Mouse (Mus musculus) hindbrain, embryonic 11.5 days (tissue): ENCODE results near the gene Map3k20. TPM values are rescaled to one million over a fixed set of nuclear protein-coding genes. Genes with fewer than 3 reads are reported as not detected.

ENCODE experiments used
- ATAC-seq: fragments of 200-750 bp; cut with Nextera tagmentation; 2 replicates; pipeline ENCODE4 v1.8.0; 2017; ENCODE audit warnings: mild to moderate bottlenecking, moderate TSS enrichment, moderate library complexity; ENCODE audit not compliant: low FRiP score
- DNase-seq: peaks from one replicate; pipeline ENCODE4 v3.0.0-alpha.2; 2015; ENCODE audit warnings: low spot score
- H3K27ac ChIP-seq: fragments of 300-500 bp; sonication (generic); 2 replicates; pipeline ENCODE4 v1.5.1; 2014; ENCODE audit warnings: mild to moderate bottlenecking, low read depth, low read length
- H3K27me3 ChIP-seq: fragments of 300-500 bp; sonication (generic); 2 replicates; pipeline ENCODE4 v1.6.1; 2014; ENCODE audit warnings: mild to moderate bottlenecking, low read length, moderate library complexity, mixed read lengths; ENCODE audit not compliant: control insufficient read depth, insufficient read depth
- H3K36me3 ChIP-seq: fragments of 300-500 bp; sonication (generic); 2 replicates; pipeline ENCODE4 v1.6.1; 2014; ENCODE audit warnings: mild to moderate bottlenecking, low read length, moderate library complexity, mixed read lengths; ENCODE audit not compliant: control insufficient read depth, insufficient read depth
- H3K4me1 ChIP-seq: fragments of 300-500 bp; sonication (generic); replicated peaks from 2 replicates; pipeline ENCODE4 v1.6.1; 2014; ENCODE audit warnings: low read length, mixed read lengths; ENCODE audit not compliant: control insufficient read depth, insufficient read depth
- H3K4me2 ChIP-seq: fragments of 300-500 bp; sonication (generic); replicated peaks from 2 replicates; pipeline ENCODE4 v1.6.1; 2014; ENCODE audit warnings: mild to moderate bottlenecking, low read depth, low read length
- H3K4me3 ChIP-seq: fragments of 300-500 bp; sonication (generic); 2 replicates; pipeline ENCODE4 v1.5.1; 2014; ENCODE audit warnings: low read depth, low read length
- H3K9ac ChIP-seq: fragments of 300-500 bp; sonication (generic); 2 replicates; pipeline ENCODE4 v1.6.1; 2014; ENCODE audit warnings: low read depth, low read length
- H3K9me3 ChIP-seq: fragments of 300-500 bp; sonication (generic); 2 replicates; pipeline ENCODE4 v1.6.1; 2016; ENCODE audit warnings: low read length; ENCODE audit not compliant: control insufficient read depth
- WGBS: fragments of 180-500 bp; shearing (Covaris S2); extraction: QIAGEN DNeasy Blood & Tissue Kit; methylation state at CpG from one replicate; pipeline ENCODE4 v1.1.7; 2014; 5-methylcytosine and 5-hydroxymethylcytosine counted together
- polyA plus RNA-seq: library from polyadenylated mRNA; unstranded; fragments of >200 nt; fragmentation: Nextera tagmentation; extraction: Ambion mirVana; gene quantifications from 2 replicates; pipeline ENCODE4 v1.2.1, GENCODE M21; 2014

Gene Map3k20
- polyA plus RNA-seq, 1 experiment from 2014 or later, result 11.0 TPM

DNA sequence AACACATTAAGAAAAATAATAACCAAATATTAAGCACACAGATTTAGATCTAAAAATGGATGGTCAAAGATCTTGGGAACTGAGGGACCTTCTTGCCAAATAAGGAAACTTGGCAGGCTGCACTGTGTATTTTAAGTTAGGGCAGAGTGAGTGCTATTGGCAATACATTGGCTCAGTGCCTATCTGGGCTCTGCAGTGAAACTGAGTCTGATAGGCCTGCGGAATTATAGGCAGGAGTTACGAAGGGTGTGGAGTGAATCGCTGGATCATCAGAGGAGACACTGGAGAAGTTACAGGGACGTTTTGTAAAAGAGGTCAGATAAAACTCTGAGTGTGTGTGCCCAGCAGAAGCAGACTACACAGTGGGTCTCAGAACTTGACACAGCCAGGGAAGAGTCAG is 1.7 kb downstream of the Map3k20 start:
- Histone ChIP-seq H3K4me2 (no peak overlapping the region), H3K4me1 (no peaks in the 10 kb centered on the region), H3K36me3 (no peaks in the 10 kb centered on the region), H3K27ac (no peak overlapping the region), H3K27me3 (no peaks in the 10 kb centered on the region), H3K9ac (no peak overlapping the region), H3K9me3 (no peaks in the 10 kb centered on the region), H3K4me3 (no peak overlapping the region)
- ATAC-seq (no peak), DNase-seq (no peak)
- WGBS, result 75% methylated on average over 4 of the region's 4 CpGs

DNA sequence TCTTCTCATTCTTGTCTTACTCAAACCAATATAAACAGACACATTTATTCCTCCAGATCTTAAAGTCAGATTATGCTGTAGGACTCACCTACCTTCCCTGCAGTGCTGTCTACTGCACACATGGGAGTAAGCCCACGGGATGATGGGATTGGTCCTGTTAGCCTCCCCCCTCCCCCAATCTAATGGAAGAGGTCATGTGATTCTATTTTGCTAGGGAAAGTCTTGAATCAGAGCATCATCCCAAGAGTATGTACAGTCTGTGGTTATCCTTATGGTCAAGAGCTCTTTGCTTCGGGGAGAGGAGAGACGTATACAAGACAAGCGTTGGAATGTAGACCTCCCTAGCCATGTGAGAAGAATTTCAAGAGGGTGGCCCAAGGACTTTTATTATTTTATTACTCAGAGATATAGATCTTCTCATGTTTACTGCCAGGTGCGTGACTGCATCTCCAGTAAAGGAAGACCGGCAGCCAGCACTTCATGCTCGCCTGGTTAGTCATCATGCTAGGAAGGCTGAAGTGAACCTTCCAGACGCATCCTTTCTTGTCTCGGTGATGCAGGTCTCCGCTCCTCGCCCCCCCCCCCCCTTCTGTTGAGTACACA is 3.6 kb downstream of the Map3k20 start:
- Histone ChIP-seq H3K4me2 (no peak overlapping the region), H3K27ac (no peak overlapping the region), H3K36me3 (no peaks in the 10 kb centered on the region), H3K27me3 (no peaks in the 10 kb centered on the region), H3K9me3 (no peaks in the 10 kb centered on the region), H3K9ac (no peak overlapping the region), H3K4me3 (no peak overlapping the region), H3K4me1 (no peaks in the 10 kb centered on the region)
- ATAC-seq, result no peak
- no peak for DNase-seq
- 87% methylated on average over 11 of the region's 11 CpGs for WGBS

DNA sequence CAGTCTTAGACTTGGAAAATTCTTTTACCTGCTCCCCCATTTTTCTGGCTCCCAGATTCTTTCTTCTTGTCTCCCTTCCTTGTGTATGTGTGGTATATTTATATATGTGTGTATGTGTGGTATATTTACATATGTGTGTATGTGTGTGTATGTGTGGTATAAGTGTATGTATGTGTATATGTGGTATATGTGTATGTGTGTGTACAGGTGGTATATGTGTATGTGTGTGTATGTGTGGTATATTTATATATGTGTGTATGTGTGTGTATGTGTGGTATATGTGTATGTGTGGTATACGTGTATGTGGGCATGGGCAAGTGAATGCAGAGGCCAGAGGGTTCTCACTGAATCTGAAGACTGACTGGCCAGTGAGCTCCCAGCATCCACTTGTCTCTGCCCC is 5.7 kb downstream of the Map3k20 start:
- H3K4me1 ChIP-seq, result no peaks in the 10 kb centered on the region
- no peak overlapping the region for H3K9ac ChIP-seq
- H3K9me3 ChIP-seq, result no peaks in the 10 kb centered on the region
- H3K4me2 ChIP-seq, result no peak overlapping the region
- no peak overlapping the region for H3K27ac ChIP-seq
- ATAC-seq (no peak), DNase-seq (no peak)
- H3K27me3 ChIP-seq, result no peaks in the 10 kb centered on the region
- no peak overlapping the region for H3K4me3 ChIP-seq
- 68% methylated on average over 1 of the region's 1 CpGs for WGBS
- H3K36me3 ChIP-seq, result no peaks in the 10 kb centered on the region

DNA sequence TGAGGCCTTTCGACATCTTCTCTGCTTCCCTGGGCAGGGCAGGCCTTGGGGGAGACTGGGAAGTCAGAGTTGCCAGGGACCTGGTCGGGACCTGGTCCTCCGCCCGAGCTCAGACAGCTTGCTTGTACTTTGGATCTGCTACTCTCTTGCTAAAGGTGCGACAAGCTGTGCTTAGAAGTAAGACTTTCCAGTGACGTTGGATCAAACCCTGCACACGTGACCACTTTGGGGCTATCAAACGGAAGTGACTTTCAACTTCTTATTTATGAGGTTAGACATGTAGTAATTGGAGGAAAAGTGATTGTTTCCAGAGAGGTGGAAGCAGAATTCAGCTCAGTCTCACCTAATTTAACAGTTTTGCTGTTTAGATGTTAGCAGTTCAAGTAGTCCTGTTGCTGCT is 7.1 kb downstream of the Map3k20 start:
- no peaks in the 10 kb centered on the region for H3K4me1 ChIP-seq
- H3K9ac ChIP-seq, result no peak overlapping the region
- H3K9me3 ChIP-seq, result no peaks in the 10 kb centered on the region
- ATAC-seq (no peak), DNase-seq (no peak)
- WGBS, result 92% methylated on average over 8 of the region's 8 CpGs
- H3K27ac ChIP-seq, result no peak overlapping the region
- no peak overlapping the region for H3K4me2 ChIP-seq
- no peaks in the 10 kb centered on the region for H3K36me3 ChIP-seq
- no peaks in the 10 kb centered on the region for H3K27me3 ChIP-seq
- H3K4me3 ChIP-seq, result no peak overlapping the region

DNA sequence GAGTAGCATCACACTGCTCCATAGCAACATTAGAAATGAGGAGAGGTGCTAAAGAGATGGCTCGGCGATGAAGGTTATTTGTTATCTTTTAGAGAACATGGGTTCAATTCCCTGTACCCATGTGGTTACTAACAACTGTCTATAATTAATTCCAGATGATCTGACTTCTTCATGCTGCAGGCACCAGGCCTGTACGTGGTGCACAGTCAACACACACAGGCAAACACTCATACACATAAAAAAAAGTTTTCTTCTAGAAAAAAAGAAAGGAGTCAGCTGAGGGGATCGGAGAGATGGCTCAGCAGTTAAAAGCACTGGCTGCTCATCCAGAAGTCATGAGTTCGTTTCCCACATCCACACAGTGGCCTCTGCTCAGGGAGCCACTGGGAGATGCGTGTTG is 9.6 kb downstream of the Map3k20 start:
- Histone ChIP-seq H3K27ac (no peak overlapping the region), H3K9me3 (no peaks in the 10 kb centered on the region), H3K4me1 (no peaks in the 10 kb centered on the region), H3K4me2 (no peak overlapping the region), H3K27me3 (no peaks in the 10 kb centered on the region), H3K9ac (no peak overlapping the region), H3K36me3 (no peaks in the 10 kb centered on the region), H3K4me3 (no peak overlapping the region)
- ATAC-seq (no peak), DNase-seq (no peak)
- 79% methylated on average over 6 of the region's 6 CpGs for WGBS

DNA sequence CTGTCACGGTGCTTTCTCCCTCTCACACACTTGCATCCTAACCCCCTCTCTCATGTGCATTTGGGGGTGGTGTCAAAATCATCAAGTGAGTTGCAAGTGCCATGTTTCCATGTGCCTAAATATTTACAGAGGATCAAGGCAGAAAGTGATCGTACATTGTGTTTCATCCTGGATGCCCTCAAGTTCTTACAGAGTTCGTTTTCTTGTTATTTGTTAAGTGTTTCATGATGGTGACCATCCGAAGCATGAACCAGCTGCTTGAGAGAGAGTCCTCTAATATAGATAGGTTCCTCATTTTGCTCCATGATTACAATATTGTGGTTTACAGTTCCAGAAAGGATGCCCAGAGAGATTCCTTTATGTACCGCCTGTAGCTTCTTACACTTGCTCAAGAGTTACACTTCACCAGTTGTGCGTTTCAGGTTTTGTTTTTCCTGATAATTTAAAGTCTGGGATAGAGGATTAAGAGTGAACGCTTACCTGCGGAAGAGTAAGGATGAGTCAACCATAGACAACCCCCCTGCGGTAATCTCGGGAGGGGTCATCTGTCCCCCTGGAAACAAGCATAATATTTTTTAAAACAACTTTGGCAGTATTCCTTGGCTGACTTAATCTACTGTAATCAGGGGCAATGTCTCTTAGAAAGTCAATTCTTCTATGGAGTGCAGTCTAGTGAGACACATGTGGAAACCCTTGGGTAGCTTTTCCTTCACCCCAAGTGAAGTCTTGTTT is 11.7 kb downstream of the Map3k20 start:
- ATAC-seq (no peak), DNase-seq (no peak)
- Histone ChIP-seq H3K4me1 (no peaks in the 10 kb centered on the region), H3K9ac (no peak overlapping the region), H3K4me2 (no peak overlapping the region), H3K9me3 (no peaks in the 10 kb centered on the region), H3K27me3 (no peaks in the 10 kb centered on the region), H3K36me3 (no peaks in the 10 kb centered on the region), H3K27ac (no peak overlapping the region), H3K4me3 (no peak overlapping the region)
- 86% methylated on average over 10 of the region's 10 CpGs for WGBS

DNA sequence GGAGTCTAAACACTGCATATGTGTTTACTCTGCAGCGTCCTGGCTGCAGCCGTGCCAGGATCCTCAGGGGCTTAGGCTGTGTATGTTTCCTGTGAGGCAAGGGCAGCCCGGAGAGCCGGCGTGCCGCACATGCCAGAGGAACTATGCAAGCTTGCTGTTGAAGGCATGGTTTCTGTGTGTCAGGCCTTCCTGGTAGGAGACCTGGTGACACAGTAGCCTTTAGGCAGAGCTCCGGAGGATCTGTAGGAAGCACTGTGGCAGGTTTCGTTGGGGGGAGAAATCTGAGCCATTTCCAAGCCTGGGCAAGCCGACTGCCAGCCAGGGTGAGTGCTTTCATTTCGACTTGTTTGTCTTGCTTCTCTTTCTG is 12.3 kb downstream of the Map3k20 start:
- Histone ChIP-seq H3K9me3 (no peaks in the 10 kb centered on the region), H3K27ac (no peak overlapping the region), H3K4me1 (no peaks in the 10 kb centered on the region), H3K36me3 (no peaks in the 10 kb centered on the region), H3K4me3 (no peak overlapping the region), H3K9ac (no peak overlapping the region), H3K27me3 (no peaks in the 10 kb centered on the region), H3K4me2 (no peak overlapping the region)
- ATAC-seq (no peak), DNase-seq (no peak)
- 70% methylated on average over 10 of the region's 10 CpGs for WGBS

DNA sequence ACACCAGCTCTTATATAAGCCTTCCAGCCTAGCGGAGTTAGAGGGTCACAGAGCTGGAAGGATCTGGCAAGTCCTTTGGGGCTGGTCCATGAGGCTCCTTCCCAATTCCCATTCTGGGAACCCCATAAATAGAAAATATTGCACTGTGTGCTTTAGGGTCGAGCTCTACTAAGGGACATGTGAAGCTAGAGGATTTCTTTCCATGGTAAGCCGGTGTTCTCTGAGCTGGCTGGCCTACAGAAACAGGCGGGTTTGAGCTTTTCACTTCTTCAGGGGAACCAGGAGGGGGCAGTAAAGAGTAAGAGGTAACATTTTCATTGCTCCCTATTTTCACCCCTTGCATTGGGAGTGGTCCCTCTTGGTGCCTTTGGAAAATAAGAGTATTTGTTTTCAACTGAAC is 13.0 kb downstream of the Map3k20 start:
- no peak for ATAC-seq
- Histone ChIP-seq H3K9ac (no peak overlapping the region), H3K4me3 (no peak overlapping the region), H3K27me3 (no peaks in the 10 kb centered on the region), H3K27ac (no peak overlapping the region), H3K36me3 (no peaks in the 10 kb centered on the region), H3K9me3 (no peaks in the 10 kb centered on the region), H3K4me1 (no peaks in the 10 kb centered on the region), H3K4me2 (no peak overlapping the region)
- DNase-seq, result peak; percentile 65
- WGBS, result 57% methylated on average over 4 of the region's 4 CpGs

DNA sequence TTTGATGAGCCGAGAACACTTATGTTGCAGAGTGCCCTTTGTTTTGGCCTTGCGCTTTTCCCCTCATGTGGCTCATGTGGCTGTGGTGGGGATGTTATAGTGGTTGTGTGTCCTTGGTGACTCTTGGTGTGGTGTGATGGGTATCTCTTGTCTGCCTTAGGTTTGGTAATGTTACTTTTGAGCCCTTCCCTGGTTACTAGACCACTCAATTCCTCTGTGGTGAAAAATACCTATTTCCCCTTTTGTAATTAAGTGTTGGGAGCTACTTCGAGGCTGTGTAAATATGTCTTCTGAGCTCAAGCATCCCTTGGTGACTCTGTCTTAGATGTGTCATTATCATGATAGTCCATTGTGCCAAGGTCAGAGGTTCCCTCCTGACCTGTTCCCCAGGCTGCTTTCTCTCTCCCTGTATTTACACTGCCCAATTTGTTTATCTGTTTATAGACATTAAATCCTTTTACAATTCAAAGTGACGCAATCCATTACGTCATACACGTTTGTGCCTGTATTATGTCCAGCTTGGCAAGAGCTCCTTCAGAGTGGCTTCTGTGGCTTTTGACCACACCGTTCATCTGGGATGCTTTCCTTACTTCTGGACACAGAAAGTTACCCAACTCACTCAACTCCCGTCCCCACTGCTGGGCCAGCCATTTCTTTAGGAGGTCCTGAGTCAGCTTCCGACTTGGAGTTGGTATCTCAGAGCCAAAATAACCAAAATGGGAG is 15.9 kb downstream of the Map3k20 start:
- Histone ChIP-seq H3K4me3 (no peak overlapping the region), H3K4me1 (no peaks in the 10 kb centered on the region), H3K9ac (no peak overlapping the region), H3K27ac (no peak overlapping the region), H3K4me2 (no peak overlapping the region), H3K27me3 (no peaks in the 10 kb centered on the region), H3K9me3 (no peaks in the 10 kb centered on the region), H3K36me3 (no peaks in the 10 kb centered on the region)
- WGBS, result 90% methylated on average over 9 of the region's 9 CpGs
- DNase-seq, result no peak
- no peak for ATAC-seq
